Mouse (Mus musculus) c-Kit-positive CD71-positive TER-119-negative erythroid progenitor cells, embryonic 14.5 days (primary cell): ENCODE data around the gene A930009A15Rik.

ENCODE experiments used
- DNase-seq: peaks from one replicate; pipeline ENCODE4 v3.0.0-alpha.2; 2013; ENCODE audit warnings: low read depth

The A930009A15Rik gene

DNA sequence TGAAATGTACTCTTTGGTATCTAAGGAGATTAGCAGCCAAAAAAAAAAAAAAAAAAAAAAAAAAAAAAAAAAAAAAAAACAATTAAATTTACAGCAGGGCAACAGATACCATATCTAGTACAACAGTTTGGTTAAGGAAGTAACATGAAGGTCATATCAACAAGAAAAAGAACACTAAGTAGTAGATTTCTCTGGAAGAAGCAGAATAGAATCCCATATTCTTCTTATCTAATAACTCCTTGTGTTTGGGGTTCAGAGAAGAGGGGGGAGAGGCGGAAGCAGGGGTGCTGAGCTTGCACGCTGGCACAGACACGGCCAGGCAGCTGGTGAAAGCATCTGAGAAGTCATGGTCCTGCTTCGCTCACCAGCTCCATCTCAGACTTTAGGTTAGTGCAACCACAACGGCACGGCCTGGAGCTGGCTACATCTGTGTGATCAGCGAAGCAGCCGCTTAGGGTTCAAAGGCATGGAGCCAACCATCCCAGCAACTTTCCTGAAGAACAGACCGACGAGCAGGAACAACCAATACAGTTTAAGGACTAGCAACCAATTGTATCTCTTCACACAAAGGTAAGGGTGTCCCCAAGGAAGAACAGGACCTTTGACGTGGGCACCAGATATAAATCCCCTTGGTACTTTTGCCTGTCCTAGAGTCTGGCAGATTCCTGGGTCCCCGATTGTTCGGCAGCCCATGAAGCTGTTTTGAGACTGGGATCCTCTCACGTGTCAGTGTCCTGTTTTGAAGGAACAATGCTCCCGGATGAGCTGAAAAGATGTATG is at the start of gene A930009A15Rik:
TSS of gene A930009A15Rik (plus strand) at position 275 of the 780 bp plus-strand sequence.
- DNase-seq: no peak

DNA sequence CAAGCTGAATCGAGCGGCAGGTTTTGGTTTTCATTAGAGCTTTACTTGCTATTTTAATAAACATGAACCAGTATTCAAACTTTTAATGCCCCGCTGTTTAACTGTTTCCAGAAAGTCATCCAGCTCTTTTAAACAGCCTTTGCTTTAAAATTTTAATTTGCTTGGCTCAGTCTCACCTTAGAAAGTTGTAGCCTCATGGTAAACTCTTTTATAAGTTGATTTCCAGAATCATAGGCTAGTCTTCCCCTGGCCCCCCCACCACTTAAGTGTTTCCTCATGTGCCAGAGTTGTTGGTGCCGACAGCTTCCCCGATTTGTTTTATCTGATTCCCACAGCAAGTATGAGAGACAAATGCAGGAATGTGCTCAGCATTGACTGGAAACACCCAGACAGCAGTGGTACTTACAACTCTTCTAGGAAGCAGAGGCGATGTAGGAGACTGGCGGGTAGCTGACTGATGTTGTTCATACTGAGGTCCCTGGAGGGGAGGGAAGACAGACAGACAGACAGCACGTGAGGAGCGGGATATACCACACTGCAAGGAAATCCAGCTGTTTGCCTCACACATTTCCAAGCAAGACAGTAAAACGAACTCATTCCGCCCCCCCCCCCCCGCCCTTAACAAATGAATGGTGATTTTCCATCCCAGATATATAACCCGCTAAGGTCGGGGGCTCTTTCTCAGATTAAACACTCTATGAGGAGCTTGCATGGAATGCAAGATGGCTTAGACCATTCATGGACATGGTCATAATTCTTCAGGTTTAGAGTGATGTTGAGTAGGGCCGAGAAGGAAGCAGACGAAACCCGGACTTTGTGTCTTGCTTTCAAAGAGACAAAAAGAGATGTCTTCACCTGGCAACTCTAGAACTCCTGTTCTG is 49.3 kb upstream of the A930009A15Rik start:
- DNase-seq: no peak

DNA sequence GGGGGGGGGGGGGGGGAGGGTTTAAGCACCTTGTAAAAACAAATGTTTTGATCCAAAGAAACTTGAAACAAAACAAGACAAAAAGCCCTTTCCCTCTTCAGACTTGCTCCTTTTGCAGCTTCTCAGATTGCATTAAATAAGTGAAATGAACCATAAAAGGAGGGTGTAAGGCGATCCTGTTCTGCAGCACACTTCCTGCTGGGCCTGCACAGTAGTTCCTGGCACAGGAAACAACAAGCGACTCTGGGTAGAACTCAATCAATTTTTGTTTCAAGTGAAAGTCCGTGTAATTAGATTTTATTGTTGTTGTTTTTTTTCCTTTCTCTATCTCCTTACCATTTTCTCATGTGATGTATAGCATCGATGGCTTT is 48.7 kb upstream of the A930009A15Rik start:
- DNase-seq: no peak

DNA sequence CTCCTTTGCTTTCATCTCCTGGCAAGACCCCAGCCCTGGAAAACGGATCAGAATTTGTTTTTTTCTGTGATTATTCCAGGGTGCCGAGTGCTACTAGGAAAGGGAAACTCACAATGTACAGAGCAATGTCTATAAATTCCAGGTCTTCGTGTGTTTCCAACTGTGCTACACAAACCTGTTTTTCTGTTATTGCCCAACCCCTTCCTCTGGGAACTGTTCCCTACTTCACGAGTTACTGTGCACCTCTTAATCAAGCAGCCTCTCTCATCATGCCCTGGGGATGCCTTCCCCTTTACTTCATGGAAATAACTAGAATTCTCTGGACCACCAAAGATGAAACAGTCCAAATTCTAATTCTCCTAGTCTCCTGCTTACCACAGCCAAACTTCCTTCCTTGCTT is 40.9 kb upstream of the A930009A15Rik start:
- DNase-seq: no peak

DNA sequence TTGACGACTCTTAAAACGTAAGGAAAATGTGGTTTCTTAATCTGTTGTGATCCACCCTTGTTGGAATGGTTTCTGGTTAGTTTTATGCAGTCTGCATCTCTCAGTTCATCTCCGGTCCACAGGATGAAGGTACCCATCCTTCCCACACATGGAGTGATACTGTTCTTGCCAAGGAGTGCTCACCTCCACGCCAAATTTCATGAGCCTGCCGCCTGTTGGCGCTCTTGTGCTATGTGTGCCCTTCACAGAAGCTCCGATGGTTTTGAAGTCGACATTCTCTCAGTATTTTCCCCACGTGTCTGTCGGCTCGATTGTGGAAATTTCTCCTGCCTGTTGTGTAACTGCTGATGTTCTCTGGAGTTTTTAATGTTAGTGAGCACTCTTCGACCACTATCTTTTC is 40.0 kb upstream of the A930009A15Rik start:
- no peak for DNase-seq

DNA sequence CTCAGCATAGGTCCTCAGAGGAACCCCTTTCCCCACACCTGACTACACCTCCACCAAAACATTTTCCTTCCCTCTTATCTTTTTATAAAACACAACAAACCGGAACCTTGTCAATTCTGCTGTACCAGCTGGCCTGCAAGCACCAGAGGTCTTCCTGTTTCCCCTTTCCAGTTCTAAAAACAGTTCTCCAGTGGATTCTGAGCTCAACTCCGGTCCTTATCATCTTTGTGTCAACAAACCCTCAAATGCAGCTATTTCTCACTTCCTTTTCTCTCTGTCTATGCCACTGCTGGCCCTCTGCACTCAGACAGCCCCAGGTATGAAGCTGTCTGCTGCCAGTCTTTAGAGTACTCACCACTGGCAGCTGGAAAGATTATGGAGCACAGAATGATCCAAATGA is 39.0 kb upstream of the A930009A15Rik start:
- DNase-seq: no peak

DNA sequence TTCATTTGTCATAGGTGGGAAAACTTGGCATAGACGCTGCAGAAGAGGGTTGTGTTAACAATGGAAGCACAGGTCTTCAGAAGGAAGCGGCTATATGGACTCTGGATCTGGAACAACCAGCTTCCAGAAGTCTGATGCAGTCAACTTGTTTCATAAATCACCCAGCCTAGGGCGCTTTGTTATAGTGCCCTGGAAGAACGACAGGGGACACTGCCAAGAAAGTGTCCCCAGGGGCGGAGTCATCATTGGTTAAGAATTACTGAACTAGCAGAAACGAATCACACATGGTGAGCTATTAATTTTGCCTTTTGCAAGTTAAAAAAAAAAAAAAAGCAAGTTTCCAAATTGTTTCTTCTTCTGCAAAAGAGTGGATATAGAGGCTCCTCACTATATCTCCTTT is 26.9 kb upstream of the A930009A15Rik start:
- DNase-seq: no peak

DNA sequence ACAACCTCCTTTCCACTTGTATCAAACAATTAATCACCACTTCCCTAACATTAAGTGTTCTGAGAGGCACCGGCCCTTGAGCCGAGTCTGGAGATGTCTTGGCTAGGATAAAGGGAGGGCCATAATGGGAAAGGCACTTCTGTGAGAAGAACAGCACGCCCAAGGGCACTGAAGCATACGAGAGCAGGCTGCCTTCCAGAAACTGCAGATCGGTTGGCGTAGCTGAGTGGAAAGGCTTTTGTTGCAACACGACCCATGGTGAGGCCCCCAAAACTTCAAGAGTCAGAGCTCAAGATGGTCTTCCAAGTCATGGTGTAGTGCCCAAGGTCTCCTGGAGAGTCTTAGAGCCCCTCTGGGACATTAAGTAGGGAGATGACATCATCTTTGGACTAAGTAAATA is 19.5 kb upstream of the A930009A15Rik start:
- DNase-seq: no peak

DNA sequence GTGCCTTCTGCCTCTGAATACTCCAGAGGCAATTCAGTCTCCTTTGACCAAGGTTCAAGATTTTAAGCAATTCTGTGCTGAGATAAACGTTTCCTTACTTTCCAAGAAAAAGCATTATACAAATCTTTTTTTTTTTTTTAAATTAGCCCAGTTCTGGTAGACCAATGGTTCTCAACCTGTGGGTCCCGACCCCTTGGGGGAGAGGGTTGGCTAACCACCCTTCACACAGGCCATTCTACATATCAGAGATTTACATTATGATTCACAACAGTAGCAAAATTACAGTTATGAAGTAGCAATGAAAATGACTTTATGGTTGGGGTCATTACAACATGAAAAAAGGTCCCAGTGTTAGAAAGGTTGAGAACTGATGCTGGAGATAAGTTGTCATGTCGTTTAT is 18.7 kb upstream of the A930009A15Rik start:
- no peak for DNase-seq

DNA sequence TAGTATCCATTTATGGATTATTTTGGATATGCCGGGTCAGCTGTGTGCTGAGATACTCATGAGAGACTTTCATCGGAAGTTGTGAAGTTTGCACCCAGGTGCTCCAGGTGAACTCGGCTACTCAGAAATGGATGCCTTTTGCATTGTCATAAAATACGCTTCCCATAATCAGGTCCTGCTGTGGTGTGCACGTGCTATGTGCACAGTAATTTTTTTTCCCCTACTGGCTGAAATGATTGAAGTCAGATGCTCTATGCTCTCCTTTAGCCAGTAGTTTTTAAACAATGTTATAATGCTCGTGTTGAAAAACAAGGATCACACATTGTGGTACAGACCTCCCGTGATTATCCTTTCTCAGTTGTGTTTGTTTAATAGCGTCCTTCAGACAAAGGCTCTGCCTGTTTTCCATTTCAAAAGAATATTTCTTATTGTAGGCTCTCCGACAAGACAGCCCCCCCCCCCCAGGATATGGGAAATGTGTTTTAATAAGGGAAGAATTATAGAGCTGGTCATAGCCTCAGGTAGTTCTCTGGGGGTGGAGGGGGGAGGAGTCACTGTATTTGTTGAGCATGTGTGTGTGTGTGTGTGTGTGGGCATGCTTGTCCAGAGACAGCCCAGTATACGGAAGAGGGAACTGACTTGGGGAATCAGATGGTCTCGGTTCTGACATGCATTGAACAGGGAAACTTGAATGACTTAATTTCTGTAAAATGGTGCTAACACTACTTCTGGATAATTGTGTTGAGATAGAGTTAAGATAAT is 16.3 kb upstream of the A930009A15Rik start:
- no peak for DNase-seq

DNA sequence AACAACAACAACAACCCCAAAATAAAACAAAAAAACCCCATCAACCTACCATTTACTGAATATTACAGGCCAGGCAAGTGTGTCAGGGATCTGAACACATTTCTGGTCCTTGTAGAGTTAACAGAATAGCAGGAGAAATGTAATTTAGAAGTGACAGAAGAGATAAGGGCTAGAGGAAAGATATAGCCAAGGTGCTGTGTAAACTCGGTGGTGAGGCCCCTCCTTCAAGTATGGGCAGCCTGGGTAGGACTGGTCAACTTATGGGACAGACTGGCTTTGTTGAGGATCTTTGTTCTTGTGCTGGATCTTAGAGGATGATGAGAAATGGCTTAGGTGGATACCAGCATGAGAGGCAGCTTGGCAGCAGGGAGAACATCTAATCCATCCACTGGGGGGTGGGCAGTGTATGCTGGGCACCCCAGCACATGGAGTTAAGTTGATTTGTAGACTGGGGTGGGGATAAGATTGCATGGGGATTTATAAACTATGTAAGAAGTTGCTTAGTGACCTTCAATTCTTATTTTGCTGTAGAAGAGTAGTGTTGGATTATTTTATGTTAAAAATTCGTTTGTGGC is 14.5 kb upstream of the A930009A15Rik start:
- no peak for DNase-seq

DNA sequence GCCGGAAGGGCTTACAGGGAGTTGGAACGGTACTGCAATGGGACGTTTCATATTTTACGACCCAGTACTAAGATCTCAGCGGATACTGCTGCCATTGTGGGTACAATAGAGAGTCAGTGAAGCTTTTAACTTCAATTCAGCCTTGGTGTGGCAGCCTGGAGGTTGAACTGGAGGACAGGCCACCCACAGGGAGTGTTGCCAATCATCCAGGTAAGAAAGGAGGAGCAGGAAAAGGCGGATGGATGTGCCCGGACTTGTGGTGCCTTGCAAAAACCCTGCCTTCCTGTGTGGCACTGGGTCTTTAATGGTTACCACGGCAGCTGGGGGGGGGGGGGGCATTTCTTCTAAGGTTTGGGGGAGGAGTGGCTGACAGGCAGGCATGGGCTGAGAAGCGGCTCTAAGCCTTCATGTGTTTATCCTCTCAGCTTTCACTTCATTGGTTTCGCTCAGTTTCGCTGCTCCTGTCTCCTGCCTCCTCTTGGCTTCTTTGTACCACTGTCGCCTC is 13.0 kb upstream of the A930009A15Rik start:
- no peak for DNase-seq

DNA sequence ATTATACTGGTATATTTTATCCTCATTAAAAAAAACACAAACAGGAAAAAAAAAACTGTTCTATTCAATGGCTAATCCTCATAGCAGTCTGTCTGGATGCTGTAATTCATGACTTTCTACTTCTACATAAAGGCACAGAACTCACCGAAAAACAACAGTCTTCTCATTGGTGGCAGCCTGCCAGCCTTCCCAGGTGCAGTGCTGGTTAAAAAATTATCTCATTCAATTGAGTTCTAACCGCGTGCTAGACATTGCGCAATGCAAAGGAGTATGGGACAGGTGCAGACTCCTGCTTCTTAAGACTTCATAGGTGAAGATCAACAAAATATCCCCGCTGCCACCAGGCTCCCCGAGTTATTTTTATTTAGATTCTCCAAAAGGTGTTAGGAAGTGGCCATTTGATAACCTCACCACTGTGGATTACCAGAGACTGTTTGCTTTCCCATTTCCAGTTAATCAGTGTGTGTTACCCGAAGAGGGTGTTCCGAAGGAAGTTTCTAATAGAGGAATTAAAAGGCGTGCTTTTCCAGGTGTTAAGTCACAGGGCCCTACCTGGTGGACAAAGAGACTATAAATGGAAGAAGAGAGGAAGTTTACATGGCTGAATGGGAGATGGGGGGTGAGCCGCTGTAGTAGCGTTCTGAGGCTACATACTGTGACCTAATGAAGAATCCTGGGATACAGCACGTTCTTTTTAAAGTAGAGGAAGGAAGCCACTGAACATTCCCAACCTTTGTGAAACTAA is 8.5 kb upstream of the A930009A15Rik start:
- no peak for DNase-seq

DNA sequence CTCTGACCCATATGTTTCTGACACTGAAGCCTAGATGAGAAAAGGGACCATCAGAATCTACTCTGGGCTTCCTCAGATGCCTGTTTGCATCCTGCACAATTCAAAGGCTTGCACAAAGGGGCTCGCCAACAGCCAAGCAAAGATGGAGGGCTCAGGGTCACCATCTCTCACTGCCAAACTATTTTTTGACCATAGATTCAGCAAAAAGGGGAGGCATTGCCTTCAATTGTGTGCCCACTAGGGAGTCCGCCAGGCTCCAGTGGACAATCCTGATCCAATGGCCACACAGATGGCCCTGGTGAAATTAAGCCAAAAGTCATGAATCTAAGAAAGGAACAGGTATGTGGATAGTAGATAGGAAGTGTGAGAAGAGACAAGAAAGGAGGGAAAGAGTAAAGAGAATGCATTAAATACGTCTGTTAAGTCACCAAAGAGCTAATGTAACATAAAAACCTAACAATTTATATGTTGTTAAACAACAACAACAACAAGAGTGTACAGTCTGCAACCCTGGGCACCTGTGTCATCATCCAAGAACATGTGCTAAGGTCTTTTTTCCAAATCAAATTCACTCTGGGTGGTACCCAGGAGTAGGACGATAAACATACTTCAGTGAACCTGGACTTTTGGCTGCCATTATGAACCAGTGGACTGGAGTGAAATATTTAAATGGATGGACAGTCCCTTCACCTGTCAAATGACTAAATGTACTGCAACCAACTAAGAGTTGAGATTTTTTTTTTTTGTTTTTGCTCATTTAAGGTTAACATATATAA is 6.7 kb upstream of the A930009A15Rik start:
- DNase-seq: no peak

DNA sequence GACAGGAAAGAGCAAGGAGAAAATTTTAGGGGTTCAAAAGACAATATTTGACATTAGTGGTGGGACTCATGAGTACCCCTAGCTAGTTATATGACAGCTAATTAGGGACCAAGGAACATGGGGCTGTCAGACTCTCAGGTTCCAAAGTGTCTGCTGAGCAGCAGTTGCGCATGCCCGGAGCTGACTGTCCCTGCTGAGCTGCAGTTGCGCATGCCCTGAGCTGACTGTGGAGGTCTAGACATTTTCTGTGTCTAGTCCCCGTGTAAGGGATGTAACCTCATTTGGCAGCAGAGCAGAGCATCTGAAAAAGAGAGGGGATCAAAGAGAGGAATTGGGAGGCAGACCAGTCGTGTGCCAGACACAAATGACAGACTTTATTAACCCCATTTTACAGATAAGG is 5.8 kb upstream of the A930009A15Rik start:
- DNase-seq: no peak

DNA sequence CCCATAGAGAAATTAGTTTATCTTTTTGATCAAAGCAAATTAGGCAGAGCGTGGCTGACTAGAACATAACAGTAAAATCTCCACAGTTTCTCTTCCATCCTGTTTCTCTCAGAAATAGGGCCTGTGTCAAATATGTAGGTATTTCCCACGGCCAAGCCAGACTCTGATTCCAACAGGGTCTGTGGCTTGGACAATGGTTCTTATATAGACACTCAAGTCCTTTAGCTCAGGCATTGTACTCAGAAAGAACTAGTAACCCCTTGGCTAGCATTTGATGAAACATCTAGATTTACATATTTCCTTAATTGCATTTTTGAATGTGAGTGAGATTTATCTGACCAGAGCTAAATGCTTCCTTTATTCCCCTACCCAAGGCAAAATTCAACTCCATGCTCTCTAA is 791 bp downstream of the A930009A15Rik start:
- DNase-seq: no peak

DNA sequence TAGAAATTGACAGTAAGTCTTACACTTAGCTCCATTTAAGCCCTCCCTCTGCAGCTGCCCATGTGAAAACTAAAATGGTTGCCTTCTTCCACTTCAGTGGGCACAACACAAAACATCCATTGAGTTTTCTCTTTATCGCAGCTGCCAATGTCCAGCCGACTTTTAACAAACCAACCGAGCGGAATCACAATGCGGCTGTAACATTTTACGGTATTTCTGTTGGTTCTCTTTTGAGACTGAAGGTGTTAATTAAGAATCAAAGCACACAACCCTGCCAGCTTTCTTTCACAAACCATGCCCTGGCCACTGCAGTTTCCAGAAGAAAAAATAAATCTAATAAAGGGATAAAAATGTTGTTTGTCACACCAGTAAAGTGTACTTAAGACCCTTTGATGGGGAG is 1.5 kb downstream of the A930009A15Rik start:
- no peak for DNase-seq

DNA sequence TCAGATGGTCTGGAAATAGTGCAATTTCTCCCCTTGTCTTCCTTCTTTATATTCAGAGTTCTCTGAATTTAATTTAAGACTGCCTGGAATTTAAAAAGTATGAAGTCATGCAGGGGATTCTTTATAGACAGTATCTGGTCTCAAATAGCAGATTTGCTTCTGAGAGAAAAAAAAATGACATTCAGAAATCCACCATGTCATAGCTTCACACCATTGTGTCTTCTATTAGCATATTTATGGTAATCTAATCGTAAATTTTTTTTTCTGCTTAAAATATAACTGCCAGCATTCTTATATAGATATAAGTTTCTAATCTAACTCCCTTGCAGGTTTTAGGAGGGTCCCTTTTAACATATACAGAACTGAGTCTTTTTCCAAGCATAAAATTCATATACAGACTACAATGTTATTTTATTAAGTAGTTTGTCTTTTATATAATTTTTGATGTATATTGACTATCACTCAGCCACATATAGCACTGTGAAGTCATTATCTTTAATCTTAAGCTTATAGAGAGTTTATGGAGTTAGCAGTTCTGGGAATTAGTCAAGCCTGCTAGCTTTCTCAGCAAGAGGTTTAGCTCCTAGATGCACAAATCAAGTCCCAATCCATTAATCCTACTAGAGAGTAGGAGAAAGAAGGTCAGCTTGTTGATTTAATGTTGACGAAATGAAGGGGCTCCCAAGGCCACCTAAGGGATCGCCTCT is 2.1 kb downstream of the A930009A15Rik start:
- DNase-seq: no peak

DNA sequence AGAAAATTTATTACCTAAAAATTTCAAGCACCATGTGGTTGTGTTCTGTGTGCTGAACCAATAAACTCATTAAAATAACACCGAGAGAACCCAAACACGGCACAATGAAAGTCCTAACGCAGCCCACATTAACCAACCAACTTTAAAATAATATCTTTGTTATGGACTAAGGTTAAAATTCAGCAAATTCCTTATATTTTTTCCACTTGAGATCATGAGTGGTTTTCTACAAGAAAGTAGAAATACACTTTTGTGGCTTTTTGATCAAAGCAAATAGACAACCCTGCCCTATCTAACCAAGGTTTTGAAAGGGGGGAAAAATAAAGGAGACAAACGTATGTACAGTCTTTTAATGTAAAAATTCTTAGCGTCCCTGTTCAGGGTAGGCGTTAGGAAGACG is 9.3 kb downstream of the A930009A15Rik start:
- no peak for DNase-seq

DNA sequence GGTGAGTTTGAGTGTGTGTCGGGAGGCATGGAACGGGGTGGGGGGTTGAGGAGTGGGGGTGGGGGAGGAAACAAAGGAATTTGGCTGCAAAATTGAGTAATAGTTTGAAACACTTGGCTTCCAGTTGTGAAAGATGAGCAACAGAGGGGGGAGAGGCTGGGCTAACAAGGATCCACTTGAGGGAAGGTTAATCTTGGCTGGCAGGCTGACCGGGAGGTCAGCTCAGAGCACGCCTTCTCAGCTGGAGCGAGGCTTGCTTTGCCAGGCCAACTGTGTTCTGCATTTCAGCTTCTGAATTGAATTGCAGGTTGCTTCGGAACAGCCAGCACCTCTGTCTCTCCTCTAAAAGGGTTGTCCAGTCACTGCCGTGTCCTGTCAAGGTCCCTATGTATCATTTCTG is 9.7 kb downstream of the A930009A15Rik start:
- DNase-seq: no peak
